Mouse (Mus musculus) large intestine, adult 2 months (tissue): Measurements from ENCODE around the gene Ovca2. TPM values are rescaled to one million over a fixed set of nuclear protein-coding genes. Genes with fewer than 3 reads are reported as not detected.

Source experiments
- DNase-seq: peaks from one replicate; pipeline ENCODE4 v3.0.0-alpha.2; 2012; ENCODE audit warnings: low read depth, low spot score
- WGBS: fragments of 180-500 bp; shearing (Covaris S2); methylation state at CpG from one replicate; pipeline ENCODE4 v1.1.7; 2018; 5-methylcytosine and 5-hydroxymethylcytosine counted together
- polyA plus RNA-seq: library from polyadenylated mRNA; depleted of rRNA; stranded (reverse); fragments of >200 nt; gene quantifications from 2 replicates; pipeline ENCODE4 v1.2.3, GENCODE M21; 2012

The Ovca2 gene
- polyA plus RNA-seq, 1 experiment: 34.4 TPM

- no peak for DNase-seq
- under 1% methylated on average over 75 of the region's 75 CpGs for WGBS
These were observed 6.2 kb downstream of the Ovca2 start for GRCm38 (mm10) chr11:75172151-75173094.

DNA sequence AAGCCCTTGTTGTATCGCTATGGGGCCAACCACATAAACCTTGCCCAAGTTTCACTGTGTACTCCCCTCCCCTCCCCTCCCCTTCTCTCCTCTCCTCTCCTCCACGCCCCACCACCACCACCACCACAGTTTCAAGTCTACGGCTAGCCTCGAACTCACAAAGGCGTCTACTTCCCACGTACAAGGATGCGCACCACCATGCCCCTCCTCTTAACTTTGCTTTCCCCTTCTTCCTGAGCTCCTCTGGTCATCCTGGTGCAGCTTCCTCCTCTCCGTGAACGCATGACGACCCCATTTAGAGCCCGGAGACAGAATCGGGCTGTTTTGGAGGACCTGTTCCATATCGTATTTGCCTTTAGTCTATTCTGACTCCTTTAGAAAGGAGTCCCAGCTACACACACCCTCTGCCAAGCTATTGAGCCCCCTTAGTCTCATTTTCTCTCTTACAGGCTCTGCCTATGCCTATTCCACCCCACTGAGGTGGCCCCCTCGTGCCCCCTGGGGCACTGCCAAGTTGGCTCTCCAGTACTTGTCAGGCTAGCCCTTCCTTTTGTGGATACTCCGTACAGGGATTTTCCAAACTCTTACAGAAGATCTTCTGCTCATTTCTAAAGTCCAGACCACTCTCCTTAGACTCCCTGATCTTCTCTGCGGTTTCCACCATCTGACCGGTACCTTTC lies 7.3 kb downstream of the Ovca2 start:
- WGBS: 26% methylated on average over 17 of the region's 17 CpGs
- no peak for DNase-seq

DNA sequence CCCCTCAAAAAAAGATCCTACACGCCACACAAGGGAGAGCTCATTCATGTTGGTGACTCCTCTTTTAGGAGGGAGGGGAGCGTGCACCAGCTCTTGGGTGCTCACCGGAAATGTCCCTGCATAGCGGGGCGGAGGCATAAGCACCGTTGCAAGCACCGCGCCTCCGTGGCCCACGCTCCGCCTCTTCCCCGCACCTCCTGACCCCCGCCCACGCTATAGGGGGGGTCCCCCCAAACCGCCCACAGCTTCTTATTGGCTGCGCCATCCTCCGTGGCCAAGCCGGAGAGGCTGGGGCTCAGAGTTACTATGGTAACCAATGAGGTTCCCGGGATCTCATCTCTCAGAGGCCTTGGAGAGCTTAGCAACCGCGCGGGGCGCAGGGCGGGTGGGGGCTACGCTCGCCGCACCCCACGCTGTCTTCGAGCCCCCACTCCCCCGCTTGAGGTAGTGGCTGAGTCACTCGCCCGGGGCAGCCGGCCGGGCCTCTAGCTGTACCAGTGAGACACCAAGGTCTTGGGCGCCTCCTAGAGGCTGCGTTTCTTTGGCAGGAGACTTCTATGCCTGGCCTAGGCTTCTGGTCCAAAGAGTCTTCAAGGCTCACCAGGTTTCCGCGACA lies 8.4 kb downstream of the Ovca2 start:
- DNase-seq: peak; percentile 90
- 1% methylated on average over 38 of the region's 38 CpGs for WGBS

- 4% methylated on average over 23 of the region's 23 CpGs for WGBS
- DNase-seq: no peak
These were observed 9.1 kb downstream of the Ovca2 start, which contains the start of gene Hic1 for GRCm38 (mm10) chr11:75169405-75170080. Gene Hic1 (minus strand): TSS chr11:75169519.

DNA sequence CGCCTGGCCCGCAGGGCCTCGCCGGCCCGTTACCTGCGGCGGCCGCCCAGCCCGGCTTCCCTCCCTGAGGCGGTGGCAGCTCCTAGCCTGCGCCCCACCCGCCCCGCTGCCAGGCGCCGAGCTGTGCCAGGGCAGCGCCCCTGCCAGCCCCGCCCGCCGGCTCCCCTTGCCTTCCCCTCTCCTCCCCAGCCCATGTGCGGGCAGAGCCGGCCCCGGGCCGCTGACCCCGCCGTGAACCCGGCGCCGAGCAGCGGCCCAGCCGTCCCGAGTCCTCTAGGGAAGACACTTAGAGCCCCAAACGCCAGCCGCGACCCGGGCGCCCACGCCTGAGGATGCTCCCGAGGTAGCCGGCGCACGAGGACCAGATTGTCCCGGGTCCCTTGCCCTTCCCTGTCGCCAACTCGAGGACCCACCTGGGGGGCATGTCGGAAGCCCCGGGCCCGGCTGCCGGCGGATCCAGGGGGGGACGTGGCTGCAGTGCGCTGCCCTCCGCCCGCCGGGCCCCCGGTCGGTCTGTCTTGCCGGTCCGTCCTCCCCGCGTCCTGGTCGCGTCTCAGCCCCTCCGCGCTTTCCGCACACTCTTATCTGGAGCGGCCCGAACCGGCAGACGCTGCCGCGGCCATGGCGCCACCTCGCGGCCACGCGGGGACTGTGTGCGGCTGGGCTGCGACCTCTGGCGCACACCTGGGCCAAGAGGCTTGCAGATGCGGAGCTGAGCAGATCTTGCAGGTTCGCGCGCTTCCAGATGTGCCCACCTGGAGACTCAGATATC lies 9.9 kb downstream of the Ovca2 start:
- no peak for DNase-seq
- under 1% methylated on average over 81 of the region's 83 CpGs for WGBS

GRCm38 (mm10) chr11:75167643-75168589 lies 10.7 kb downstream of the Ovca2 start:
- 11% methylated on average over 52 of the region's 63 CpGs for WGBS
- no peak for DNase-seq

- no peak for DNase-seq
- WGBS: 9% methylated on average over 68 of the region's 68 CpGs
These were observed 11.6 kb downstream of the Ovca2 start for GRCm38 (mm10) chr11:75166861-75167642.

DNA sequence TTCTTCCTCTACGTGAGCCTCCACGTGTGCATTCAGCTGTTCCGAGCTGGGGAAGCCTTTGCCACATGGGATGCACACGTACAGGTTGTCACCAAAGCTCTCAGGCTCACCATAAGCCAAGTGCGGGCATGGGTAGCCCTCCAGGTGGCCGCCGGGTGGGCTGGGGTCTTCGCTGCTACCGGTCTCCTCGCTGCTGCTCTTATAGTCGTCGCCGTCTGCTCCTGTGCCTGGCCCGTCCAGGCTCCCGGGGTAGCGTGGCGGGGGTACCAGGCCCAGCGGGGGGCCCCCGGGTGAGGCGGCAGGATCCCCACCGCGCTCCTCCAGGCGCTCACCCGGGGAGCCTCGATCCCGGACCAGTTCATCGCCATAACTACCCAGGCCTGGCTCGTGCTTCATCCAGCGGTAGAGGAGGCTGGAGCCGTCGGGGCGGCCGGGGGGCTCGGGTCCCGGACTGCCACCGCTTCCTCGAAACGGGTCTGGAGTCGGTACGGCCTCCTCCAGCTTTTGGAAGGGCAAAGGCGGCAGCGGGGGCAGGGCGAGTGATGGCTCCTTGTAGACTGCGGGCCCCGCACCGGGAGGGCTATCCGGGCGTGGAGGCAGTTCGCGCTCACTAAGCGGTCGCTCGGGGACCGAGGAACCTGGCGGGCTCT lies 12.3 kb downstream of the Ovca2 start:
- 12% methylated on average over 55 of the region's 55 CpGs for WGBS
- DNase-seq: no peak

- no peak for DNase-seq
- 13% methylated on average over 54 of the region's 54 CpGs for WGBS
These were observed 13.0 kb downstream of the Ovca2 start for GRCm38 (mm10) chr11:75165441-75166192.

GRCm38 (mm10) chr11:75164750-75165149 lies 13.9 kb downstream of the Ovca2 start:
- 43% methylated on average over 15 of the region's 15 CpGs for WGBS

GRCm38 (mm10) chr11:75164051-75164450 lies 14.6 kb downstream of the Ovca2 start:
- no peak for DNase-seq
- 68% methylated on average over 2 of the region's 2 CpGs for WGBS

More at GRCm38 (mm10) chr11:75164750-75165149, 13.9 kb downstream of the Ovca2 start:
- no peak for DNase-seq

GRCm38 (mm10) chr11:75163379-75163778 lies 15.3 kb downstream of the Ovca2 start:
- WGBS: 63% methylated on average over 6 of the region's 6 CpGs
- no peak for DNase-seq

GRCm38 (mm10) chr11:75162591-75163080 lies 16.0 kb downstream of the Ovca2 start:
- no peak for DNase-seq
- WGBS: 75% methylated on average over 12 of the region's 12 CpGs

- no peak for DNase-seq
- WGBS: 70% methylated on average over 4 of the region's 4 CpGs
These were observed 17.1 kb downstream of the Ovca2 start for GRCm38 (mm10) chr11:75161417-75162008.

DNA sequence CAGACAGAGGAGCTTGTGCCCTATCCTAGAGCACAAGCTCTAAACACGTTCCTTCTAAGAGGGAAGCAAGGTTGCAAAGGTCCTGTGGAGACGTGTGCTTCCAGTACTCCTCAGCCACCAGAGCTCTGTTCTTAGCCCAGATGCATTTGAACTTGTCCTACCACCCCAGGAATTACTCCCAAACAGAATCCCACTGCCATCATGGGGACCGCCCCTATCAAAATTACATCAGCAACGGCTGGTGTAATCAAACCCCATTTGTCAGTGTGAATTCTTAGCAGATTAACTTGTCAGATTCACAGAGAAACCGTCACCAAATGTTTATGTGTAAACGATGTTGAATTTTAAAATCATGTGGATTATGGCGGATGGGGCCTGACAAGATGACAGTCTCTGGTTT lies 17.7 kb downstream of the Ovca2 start:
- no peak for DNase-seq
- WGBS: 74% methylated on average over 7 of the region's 7 CpGs
